Mouse (Mus musculus): ENCODE results near the gene Pigz. TPM values are rescaled to one million over a fixed set of nuclear protein-coding genes. Genes with fewer than 3 reads are reported as not detected.

The Pigz gene
- total and polyA plus RNA-seq, 2 experiments from 2014 or later = 0.87 TPM; not detected in 1

GRCm38 (mm10) chr16:31926091-31926490, 7.6 kb upstream of the Pigz start:
- Histone ChIP-seq H3K9me3 (replicated peaks; ENCODE audit: control insufficient read depth, low read length) (no peaks in the 10 kb centered on the region), H3K4me3 (ENCODE audit: low read depth, low read length) (no peak overlapping the region), H3K27ac (ENCODE audit: low read depth) (no peak overlapping the region), H3K36me3 (replicated peaks; ENCODE audit: control insufficient read depth, insufficient read depth, low read length) (no peaks in the 10 kb centered on the region), H3K9ac (replicated peaks; ENCODE audit: low read depth, low read length) (no peak overlapping the region), H3K27me3 (ENCODE audit: control insufficient read depth, insufficient read depth, low read length) (no peaks in the 10 kb centered on the region), H3K4me2 (ENCODE audit: low read depth, low read length) (no peak overlapping the region), H3K4me1 (ENCODE audit: control insufficient read depth, insufficient read depth) (peaks cover 7% of the 10 kb centered on the region; the same call in 1 of the 2 replicates)
- TF ChIP-seq EP300 (IDR thresholded peaks at IDR 0.05; ENCODE audit: low read depth) (no peak), CTCF (IDR thresholded peaks at IDR 0.05; ENCODE audit: low read depth) (no peak)
- DNase-seq (ENCODE audit: low spot score) = no peak
- 82% methylated on average over 6 of the region's 6 CpGs for WGBS
- ATAC-seq (ENCODE audit: insufficient read depth, low read depth) = no peak

GRCm38 (mm10) chr16:31926547-31927182, 7.0 kb upstream of the Pigz start:
- Histone ChIP-seq H3K36me3 (replicated peaks; ENCODE audit: control insufficient read depth, insufficient read depth, low read length) (no peaks in the 10 kb centered on the region), H3K27ac (ENCODE audit: low read depth) (no peak overlapping the region), H3K4me1 (ENCODE audit: control insufficient read depth, insufficient read depth) (peaks cover 7% of the 10 kb centered on the region; the same call in 1 of the 2 replicates), H3K4me3 (ENCODE audit: low read depth, low read length) (no peak overlapping the region), H3K4me2 (ENCODE audit: low read depth, low read length) (no peak overlapping the region), H3K27me3 (ENCODE audit: control insufficient read depth, insufficient read depth, low read length) (no peaks in the 10 kb centered on the region), H3K9me3 (replicated peaks; ENCODE audit: control insufficient read depth, low read length) (no peaks in the 10 kb centered on the region), H3K9ac (replicated peaks; ENCODE audit: low read depth, low read length) (no peak overlapping the region)
- DNase-seq (ENCODE audit: low spot score) = no peak
- WGBS = 85% methylated on average over 13 of the region's 13 CpGs
- TF ChIP-seq CTCF (IDR thresholded peaks at IDR 0.05; ENCODE audit: low read depth) (no peak), EP300 (IDR thresholded peaks at IDR 0.05; ENCODE audit: low read depth) (no peak)
- ATAC-seq (ENCODE audit: insufficient read depth, low read depth) = no peak

- no peak overlapping the region for H3K9ac ChIP-seq (replicated peaks; ENCODE audit: low read depth, low read length)
- no peak for TF ChIP-seq EP300 (IDR thresholded peaks at IDR 0.05; ENCODE audit: low read depth)
- TF ChIP-seq CTCF (IDR thresholded peaks at IDR 0.05; ENCODE audit: low read depth) = no peak
- no peaks in the 10 kb centered on the region for H3K9me3 ChIP-seq (replicated peaks; ENCODE audit: control insufficient read depth, low read length)
- H3K4me3 ChIP-seq (ENCODE audit: low read depth, low read length) = no peak overlapping the region
- WGBS = 68% methylated on average over 5 of the region's 5 CpGs
- peaks cover 7% of the 10 kb centered on the region; the same call in 1 of the 2 replicates for H3K4me1 ChIP-seq (ENCODE audit: control insufficient read depth, insufficient read depth)
- H3K4me2 ChIP-seq (ENCODE audit: low read depth, low read length) = no peak overlapping the region
- no peaks in the 10 kb centered on the region for H3K36me3 ChIP-seq (replicated peaks; ENCODE audit: control insufficient read depth, insufficient read depth, low read length)
- no peak for ATAC-seq (ENCODE audit: insufficient read depth, low read depth)
- no peaks in the 10 kb centered on the region for H3K27me3 ChIP-seq (ENCODE audit: control insufficient read depth, insufficient read depth, low read length)
- no peak overlapping the region for H3K27ac ChIP-seq (ENCODE audit: low read depth)
- DNase-seq (ENCODE audit: low spot score) = no peak
Observed at GRCm38 (mm10) chr16:31927412-31927811, 6.2 kb upstream of the Pigz start.

GRCm38 (mm10) chr16:31931330-31931729, 2.3 kb upstream of the Pigz start:
- TF ChIP-seq CTCF (IDR thresholded peaks at IDR 0.05; ENCODE audit: low read depth) = no peak
- no peak for TF ChIP-seq EP300 (IDR thresholded peaks at IDR 0.05; ENCODE audit: low read depth)
- no peak overlapping the region for H3K4me3 ChIP-seq (ENCODE audit: low read depth, low read length)
- no peak overlapping the region for H3K27ac ChIP-seq (ENCODE audit: low read depth)
- H3K27me3 ChIP-seq (ENCODE audit: control insufficient read depth, insufficient read depth, low read length) = peaks cover 19% of the 10 kb centered on the region
- ATAC-seq (ENCODE audit: insufficient read depth, low read depth) = no peak
- 56% methylated on average over 17 of the region's 17 CpGs for WGBS
- H3K4me2 ChIP-seq (ENCODE audit: low read depth, low read length) = no peak overlapping the region
- no peak for DNase-seq (ENCODE audit: low spot score)
- H3K9ac ChIP-seq (replicated peaks; ENCODE audit: low read depth, low read length) = no peak overlapping the region
- H3K9me3 ChIP-seq (replicated peaks; ENCODE audit: control insufficient read depth, low read length) = no peaks in the 10 kb centered on the region
- H3K36me3 ChIP-seq (replicated peaks; ENCODE audit: control insufficient read depth, insufficient read depth, low read length) = no peaks in the 10 kb centered on the region
- peaks cover 18% of the 10 kb centered on the region for H3K4me1 ChIP-seq (ENCODE audit: control insufficient read depth, insufficient read depth)

GRCm38 (mm10) chr16:31932255-31932654, 1.4 kb upstream of the Pigz start:
- ATAC-seq (ENCODE audit: insufficient read depth, low read depth) = no peak
- Histone ChIP-seq H3K27ac (ENCODE audit: low read depth) (no peak overlapping the region), H3K4me1 (ENCODE audit: control insufficient read depth, insufficient read depth) (peaks cover 18% of the 10 kb centered on the region), H3K9me3 (replicated peaks; ENCODE audit: control insufficient read depth, low read length) (no peaks in the 10 kb centered on the region), H3K36me3 (replicated peaks; ENCODE audit: control insufficient read depth, insufficient read depth, low read length) (no peaks in the 10 kb centered on the region), H3K9ac (replicated peaks; ENCODE audit: low read depth, low read length) (no peak overlapping the region), H3K27me3 (ENCODE audit: control insufficient read depth, insufficient read depth, low read length) (peaks cover 19% of the 10 kb centered on the region), H3K4me3 (ENCODE audit: low read depth, low read length) (no peak overlapping the region), H3K4me2 (ENCODE audit: low read depth, low read length) (no peak overlapping the region)
- 62% methylated on average over 5 of the region's 5 CpGs for WGBS
- no peak for DNase-seq (ENCODE audit: low spot score)
- no peak for TF ChIP-seq CTCF (IDR thresholded peaks at IDR 0.05; ENCODE audit: low read depth)
- TF ChIP-seq EP300 (IDR thresholded peaks at IDR 0.05; ENCODE audit: low read depth) = no peak

Measured in heart, postnatal 0 days (tissue).